Mouse (Mus musculus): ENCODE measurements around the gene Uchl4.
"Not testable (repeated sequence)": the region's sequence is repeated elsewhere in the genome, so short reads cannot be mapped to it uniquely, and the experiment has no call there.

Uchl4 gene

DNA sequence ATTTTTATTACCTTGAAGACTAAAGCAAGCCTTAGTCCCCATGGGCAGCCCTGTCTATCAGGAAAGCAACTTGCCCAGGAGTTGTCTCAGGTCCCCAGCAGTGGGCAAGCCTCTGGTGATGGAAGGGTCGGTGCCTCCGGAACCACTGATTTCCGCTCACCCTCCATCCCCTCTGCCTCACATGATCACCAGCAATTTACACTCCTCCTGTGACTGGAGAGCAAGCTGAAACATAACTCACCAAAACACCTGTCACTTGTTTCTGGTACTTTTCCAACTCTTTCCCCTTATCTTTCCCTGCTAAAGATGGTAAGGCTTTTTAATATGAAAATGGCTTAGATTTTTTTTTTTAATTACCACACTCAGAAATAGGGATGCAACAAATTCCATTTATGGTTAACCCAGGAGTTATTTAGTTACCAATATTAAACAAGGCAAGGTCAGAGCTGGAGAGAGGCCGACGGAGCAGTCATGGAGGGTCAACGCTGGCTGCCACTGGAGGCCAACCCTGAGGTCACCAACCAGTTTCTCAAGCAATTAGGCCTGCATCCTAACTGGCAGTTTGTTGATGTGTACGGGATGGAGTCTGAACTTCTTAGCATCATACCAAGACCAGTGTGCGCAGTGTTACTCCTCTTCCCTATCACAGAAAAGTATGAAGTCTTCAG, at the start of gene Uchl4:
Gene Uchl4, plus strand, starts transcription at position 434 of the 668 bp plus-strand sequence.
- no peak for DNase-seq (ENCODE audit: low spot score in 2 of 2)

DNA sequence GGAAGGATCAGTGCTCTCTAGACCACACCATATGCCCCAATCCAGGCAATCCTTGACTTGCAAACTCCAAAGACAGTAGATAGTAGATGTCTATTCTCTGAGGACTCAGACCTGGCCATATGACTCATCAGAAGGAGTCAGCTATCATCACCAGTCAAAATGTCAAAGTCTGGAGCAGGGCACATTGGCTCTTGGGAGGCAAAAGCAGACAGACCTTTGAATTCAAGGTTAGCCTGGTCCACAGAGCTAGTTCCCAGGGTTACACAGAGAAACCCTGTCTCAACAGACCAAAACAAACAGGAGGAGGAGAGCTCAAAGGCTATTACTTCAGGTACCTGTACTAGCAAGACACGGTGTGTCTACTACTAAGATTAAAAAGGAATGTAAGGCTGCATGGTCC, 41.1 kb upstream of the Uchl4 start:
- DNase-seq (ENCODE audit: low spot score in 2 of 2) = no peak

DNA sequence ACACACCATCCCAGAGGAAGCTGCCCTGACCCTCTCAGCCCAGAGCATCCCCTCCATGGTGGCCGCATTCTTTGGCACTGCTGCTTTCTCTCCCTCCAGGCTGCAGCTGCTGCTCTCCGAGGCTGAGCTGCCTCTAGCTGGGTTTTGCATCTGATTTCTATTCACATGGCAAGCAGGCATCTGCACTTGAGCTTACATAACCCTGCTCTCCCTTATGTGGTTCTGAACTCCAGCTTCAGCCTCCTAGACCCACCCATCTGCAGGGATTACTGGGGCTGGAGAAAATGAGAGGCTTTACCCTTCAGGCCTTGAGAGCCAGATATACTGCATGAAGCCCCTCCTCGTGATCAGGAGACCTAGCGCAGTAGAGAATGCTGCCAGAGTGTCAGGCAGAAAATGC, 39.4 kb upstream of the Uchl4 start:
- no peak for DNase-seq (ENCODE audit: low spot score in 2 of 2)

DNA sequence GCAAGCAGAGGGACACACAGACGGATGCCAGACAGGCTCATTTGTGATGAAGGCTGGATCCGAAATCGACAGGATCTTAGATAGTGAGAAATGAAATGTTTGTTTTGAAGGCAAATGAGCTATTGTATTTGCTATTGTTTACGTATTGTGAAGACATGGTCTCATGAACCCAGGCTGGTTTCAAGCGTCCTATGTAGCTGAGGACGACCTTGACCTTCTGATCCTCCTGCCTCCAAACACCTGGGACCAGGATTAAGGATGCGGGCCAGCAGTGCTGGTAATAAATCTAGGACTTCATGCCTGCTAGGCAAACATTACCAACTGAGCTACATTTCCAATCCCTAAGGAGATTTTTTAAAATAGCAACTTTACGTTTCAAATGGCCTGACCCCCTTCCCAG, 37.5 kb upstream of the Uchl4 start:
- DNase-seq (ENCODE audit: low spot score in 2 of 2) = no peak

DNA sequence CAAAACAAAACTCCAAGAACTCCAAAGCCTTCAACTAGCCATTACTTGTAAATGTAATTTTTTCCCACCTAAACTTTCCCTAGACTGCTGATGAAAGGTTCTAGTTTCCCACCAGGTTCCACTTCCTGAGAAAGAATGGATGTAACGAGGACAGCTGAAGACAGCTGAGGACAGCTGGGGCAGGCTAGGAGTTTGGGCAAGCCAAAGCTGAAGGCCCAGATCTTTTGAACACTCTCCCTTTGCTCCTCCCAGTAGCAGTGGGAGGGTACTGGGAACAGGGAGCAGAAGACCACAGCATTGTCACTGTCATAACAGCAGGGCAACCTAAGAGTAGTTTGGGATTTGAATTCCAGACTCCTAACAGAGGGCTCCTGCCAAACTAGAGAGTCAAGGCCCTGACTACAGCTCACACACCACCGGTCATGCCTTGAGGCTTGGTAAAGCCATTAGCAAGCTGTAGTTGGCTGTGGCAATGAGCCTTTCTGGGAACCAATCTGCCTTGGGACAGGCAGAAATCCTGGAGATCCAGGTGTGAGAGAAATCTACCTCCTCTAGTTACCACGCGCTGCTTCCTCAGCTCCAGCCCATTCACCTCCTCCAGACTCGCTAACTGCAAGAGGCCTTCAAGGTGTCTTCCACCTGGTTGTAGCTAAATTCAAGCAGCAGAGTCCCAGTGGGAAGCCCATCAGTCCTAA, 36.8 kb upstream of the Uchl4 start:
- DNase-seq (ENCODE audit: low spot score in 2 of 2) = no peak

DNA sequence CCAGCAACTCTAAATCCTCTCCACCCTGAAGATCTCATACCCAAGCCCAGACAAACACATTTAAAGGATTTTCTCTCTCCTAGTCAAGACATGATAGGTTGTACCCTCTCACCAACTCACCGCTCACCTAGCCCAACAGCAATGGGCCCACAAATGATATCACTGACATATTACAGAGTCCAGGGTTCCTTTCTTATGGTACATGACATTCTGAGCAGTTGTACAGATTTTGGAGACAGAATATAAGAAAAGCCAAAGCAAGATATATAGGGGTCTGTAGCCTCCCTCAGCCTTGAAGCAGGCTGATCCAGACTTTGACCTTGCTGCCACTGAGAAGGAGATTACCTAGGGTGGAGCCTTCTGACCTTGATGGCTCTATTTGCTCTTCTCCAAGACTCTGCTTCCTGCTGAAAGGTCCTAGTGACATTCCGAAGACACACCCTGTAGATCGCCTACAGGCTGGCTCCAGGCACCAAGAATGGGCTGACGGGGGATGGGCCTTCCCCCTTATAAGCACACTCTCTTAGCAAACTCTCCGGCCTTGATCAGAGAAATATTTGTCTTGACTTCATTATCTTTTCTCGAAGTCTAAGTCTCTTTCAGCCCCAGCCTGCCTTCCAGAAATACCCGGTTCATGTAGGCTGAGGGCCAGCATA, 36.1 kb upstream of the Uchl4 start:
- not testable (repeated sequence) for DNase-seq (ENCODE audit: low spot score in 2 of 2)

DNA sequence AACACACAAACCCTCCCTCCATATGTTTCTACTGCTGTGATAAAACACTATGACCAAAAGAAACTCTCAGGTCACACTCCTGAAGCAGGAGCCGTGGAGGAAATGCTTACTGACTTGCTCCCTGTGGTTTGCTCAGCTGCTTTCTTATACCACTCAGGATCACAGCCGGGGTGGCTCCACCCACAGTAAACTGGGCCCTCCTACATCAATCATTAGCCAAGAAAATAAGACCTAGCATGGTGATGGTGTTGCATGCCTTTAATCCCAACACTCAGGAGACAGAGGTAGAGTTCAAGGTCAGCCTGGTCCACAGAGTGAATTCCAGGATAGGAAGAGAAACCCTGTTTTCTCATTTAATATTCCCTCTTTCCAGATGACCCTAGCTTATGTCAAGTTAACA, 35.1 kb upstream of the Uchl4 start:
- no peak for DNase-seq (ENCODE audit: low spot score in 2 of 2)

DNA sequence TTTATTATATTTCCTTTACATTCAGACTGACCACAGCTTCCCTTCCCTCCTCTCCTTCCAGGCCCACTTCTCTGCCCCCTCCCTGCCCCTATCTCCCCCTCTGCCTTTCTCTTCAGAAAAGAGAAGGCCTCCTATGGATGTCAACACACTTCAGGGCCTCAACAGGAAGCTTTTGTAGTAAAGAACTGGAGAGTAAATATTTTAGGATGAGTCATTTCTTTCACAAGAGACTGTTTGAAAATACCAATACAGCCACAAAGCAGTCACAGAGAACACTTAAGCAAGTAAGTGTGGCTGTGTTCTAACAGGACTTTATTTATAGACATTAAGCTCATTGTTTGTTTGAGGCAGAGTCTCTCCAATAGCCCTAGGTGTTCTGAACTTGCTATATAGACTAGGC, 32.7 kb upstream of the Uchl4 start:
- no peak for DNase-seq (ENCODE audit: low spot score in 2 of 2)

DNA sequence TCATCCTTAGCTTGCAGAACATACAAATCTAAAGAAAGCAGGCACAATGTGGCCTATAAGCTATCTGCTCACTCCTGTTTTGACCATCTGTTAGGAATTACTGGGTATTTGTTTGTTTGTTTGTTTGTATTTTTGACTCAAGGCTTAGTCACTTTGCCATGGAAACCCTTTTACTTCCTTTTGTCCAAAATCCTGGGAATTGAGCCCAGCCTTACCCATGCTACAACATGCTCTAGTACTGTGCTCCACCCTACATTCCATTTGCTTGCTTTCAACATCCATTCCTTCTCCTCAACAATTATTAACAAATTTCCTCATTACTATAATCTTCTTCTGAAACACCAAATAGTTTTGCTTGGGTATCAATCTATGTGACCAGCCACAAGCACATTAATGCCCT, 32.1 kb upstream of the Uchl4 start:
- DNase-seq (ENCODE audit: low spot score in 2 of 2) = no peak

DNA sequence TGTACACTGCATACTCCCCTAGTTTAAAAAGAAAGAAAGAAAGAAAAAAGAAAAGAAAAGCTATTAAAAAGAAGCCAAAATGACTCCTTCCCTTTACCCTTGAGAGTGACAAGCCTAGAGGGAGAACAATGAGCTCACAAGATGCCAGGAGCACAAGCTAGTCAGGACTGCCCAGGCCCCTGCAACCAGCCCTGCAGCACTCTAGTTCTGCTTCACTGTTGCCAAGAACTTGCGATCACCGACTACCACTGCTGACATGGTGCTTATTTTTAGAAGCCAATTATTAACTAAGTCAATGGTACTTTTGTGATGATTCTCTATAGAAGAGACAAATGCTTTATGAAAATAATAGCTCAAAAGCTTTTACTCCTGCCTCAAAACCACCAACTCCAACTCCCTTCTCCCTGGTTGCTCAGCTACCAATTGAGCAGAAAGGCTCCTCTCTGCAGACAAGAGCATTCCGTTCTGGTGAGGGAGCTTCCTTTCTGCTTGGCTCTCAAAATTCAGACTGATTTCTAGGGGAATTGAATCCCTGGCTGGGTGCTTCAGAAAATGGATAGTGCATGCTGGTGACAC, 27.4 kb upstream of the Uchl4 start:
- DNase-seq (ENCODE audit: low spot score in 2 of 2) = no peak

DNA sequence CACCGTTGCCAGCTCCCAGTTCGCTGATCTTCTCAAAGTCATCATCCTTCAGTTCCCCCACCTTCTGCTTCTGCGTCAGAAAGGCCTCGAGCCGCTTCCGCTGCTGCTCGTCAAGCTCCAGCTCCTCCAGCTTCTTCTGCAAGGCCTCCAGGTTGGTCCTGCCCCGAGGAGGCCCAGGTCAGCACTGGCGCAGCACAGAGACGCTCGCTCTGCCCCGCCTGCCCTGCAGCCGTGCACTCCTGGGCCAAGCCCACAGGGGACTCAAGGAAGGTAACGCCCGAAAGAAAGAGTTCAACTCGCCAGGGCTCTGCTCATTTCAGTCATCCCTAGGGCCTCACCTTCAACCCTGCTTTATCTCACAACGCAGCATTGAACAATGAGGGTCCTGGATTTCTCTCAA, 20.5 kb upstream of the Uchl4 start:
- no peak for DNase-seq (ENCODE audit: low spot score in 2 of 2)

DNA sequence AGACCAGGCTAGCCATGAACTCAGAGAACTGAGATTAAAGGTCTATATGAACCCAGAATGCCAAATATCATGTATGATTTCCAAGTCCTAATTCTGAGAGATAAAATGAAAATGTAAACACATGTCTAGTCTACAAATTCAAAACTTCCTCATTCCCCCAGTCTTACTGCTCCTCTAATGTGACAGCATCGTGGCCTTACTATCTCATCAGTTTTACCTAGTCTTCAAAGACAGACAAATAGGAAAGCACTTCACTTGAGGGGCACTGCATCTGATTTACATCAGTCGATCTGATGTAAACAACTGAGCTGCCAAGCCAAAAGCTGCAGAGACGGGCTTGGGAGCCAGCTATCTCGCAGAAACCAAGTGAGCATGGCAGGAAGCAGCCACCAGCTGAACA, 18.9 kb upstream of the Uchl4 start:
- no peak for DNase-seq (ENCODE audit: low spot score in 2 of 2)

DNA sequence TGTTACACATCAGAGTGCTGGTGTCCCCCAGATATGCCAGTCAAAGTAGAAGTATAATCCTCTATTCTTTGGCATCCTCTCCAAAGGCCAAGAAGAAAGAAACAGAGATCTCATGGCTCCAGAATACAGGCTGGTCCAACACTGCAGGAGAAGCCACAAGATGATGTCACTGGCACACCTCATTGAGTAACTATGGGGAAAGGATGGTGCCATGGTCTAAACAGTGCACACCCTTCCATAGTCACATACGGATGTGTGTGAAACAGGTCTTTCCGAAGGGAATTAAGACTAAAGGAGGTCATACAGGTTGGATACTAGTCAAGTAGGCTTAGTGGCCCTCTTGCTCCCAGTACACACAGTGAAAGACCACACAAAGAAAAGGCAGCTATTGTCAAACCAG, 18.4 kb upstream of the Uchl4 start:
- no peak for DNase-seq (ENCODE audit: low spot score in 2 of 2)

DNA sequence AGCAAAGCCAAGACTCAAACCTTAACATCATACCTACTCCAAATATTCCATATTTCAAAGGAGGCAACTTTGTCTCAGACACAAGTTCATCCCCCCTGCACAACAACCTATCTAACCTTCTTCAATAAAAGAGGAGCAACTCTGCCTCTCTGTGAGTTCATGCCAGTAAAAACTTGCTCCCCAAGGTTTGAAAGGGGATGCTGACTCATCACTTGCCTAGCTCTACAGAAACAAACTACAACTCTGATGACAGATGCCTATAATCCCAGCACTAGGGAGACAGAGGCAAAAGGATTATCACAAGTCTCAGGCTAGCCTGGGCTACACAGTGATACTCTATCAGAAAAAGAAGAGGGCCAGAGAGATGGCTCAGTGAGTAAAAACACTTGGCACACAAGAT, 17.1 kb upstream of the Uchl4 start:
- no peak for DNase-seq (ENCODE audit: low spot score in 2 of 2)

DNA sequence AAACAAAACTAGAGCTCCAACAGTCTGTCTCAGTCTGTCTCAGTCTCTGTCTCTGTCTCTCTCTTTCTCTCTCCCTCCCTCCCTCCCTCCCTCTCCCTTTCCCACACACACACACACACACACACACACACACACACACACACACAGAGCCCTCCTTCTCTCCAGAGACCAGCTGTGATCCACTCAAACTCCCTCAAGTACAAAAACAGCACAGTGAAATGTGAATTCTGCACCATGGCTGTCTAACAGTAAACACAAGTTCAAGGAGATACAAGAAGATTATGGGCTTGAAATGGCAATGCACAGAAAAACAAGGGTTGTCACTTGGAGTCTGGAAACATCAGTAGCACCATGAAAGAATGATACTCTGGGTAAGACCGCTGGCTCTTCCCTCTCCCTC, 15.7 kb upstream of the Uchl4 start:
- DNase-seq (ENCODE audit: low spot score in 2 of 2) = no peak

DNA sequence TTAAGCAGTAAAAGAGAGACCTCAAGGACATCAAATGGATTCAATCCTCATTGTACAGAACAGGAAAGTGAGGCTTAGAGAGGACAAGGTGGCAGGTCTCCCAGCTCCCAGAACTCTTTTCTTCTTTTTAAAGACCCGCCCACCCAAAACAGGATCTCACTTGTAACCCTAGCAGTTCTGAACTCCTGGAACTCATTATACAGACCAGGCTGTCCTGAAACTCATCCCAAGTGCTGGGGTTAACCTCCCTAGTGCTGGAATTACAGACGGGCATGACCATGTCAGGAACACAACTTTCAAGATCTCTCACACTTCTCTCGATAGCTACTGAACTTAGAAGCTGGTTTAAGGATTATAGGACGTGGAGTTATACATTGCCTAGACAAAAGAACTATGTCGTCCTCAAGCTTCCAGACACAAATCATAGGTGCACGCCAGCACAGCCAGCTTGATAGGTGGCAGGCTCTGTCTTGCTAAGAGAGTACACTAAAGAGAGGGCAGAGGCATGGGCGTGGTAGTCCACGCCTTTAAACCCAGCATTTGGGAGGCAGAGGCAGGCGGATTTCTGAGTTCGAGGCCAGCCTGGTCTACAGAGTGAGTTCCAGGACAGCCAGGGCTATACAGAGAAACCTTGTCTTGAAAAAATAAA, 15.1 kb upstream of the Uchl4 start:
- DNase-seq (ENCODE audit: low spot score in 2 of 2) = no peak

DNA sequence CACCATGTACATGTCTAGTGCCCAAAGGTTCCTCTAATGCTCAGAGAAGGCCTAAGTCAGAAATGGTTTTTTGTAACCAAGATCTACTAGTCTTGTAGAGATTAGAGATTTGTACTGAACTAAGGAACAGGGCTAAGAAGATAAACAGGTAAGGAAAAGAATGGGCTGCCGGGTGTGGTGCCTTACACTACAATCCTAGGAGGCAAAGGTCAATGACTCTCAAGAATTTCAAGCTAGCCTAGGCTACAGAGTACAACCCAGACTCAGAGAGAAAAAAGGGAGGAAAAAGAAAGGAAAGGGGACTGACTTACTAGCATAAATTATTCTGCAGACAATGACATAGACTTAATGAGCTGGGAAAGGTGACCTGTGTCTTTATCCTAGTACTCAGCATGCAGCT, 14.4 kb upstream of the Uchl4 start:
- DNase-seq (ENCODE audit: low spot score in 2 of 2) = no peak

DNA sequence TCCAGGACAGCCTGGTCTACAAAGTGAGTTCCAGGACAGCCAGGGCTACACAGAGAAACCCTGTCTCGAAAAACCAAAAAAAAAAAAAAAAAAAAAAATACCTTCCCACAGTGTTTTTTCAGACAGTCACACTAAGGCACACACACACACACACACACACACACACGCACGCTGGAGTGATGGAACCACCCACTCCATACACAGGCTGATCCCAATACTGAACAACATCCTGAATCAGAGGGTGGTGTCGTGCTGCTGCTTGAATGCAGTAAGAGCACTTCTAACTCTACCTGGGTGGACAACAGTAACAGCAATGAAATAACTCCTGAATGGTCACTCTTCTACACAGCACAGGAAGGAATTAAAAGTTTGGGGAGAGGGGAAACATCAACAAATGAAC, 13.5 kb upstream of the Uchl4 start:
- no peak for DNase-seq (ENCODE audit: low spot score in 2 of 2)

DNA sequence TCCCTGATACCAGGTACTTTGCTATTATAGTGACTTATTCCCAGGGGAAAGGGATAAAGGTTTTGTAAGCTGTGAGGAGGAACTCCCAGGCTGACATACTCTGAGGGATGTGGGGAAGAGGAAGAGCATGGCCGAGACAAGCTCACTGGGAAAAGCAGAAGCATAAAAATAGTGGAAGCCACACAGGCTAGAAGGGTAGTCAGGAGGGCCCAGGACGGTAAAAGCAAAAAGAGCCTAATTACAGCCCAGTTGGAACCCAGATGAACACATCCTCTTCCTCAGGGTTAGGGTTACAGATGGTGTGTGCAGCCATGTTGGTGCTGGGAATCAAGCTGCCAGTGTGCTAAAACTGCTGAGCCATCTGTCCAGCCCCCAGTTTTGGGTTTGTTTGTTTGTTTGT, 12.9 kb upstream of the Uchl4 start:
- DNase-seq (ENCODE audit: low spot score in 2 of 2) = no peak

DNA sequence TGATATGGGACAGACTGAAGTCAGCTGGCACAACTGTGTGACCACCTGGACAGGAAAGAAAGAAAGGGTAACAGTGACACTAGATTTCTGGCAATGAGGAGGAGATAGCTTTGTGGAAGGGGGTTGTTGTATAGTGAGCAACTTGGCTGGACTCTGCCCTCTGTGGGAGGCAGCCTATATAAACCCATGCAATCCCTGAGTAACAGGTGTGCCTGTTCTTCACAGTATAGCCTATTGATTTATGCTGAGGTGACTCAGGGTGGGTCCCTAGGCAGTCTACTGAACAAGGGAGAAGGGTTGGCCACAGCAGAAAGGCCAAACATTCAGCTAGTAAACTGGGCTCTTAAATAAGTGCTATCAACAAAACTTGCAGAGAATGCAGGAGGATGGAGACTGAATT, 9.2 kb upstream of the Uchl4 start:
- DNase-seq (ENCODE audit: low spot score in 2 of 2) = no peak

DNA sequence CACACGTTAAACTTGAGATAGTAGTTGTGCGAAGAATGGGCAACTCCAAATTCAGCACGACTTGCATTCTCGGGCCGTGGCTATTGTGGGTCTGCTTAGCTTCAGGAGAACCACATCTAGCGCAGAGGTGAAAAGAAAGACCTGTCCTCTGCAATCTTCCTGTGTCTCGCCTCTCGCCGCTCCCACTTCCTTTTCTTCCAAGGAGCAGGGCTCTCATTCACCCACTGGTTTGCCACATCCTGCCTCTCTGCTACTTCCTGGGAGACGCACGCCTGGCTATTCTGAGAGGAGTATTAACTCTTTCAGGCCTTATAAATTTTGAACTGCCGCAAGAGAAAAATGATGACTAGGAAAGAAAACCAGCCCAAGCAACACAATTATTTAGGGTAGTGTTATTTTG, 7.3 kb upstream of the Uchl4 start:
- no peak for DNase-seq (ENCODE audit: low spot score in 2 of 2)

DNA sequence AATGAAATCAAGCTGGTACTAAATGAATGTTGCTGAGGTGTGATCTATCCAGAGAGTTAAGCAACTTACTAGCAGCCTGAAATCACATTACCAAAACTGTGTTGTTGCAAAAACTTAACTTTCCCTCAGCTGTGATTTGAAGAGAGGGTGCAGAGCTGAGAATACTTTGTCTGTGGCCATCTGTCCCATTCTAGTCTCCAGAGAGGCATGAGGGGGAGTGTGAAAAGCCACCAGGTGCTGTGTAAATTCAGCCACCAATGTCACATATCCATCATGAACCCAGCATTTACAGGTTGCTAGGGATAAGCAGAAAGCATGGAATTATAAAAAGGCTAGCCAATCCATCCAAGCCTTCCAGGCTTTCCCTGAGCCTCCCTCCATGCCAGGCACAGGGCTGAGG, 6.0 kb upstream of the Uchl4 start:
- no peak for DNase-seq (ENCODE audit: low spot score in 2 of 2)

DNA sequence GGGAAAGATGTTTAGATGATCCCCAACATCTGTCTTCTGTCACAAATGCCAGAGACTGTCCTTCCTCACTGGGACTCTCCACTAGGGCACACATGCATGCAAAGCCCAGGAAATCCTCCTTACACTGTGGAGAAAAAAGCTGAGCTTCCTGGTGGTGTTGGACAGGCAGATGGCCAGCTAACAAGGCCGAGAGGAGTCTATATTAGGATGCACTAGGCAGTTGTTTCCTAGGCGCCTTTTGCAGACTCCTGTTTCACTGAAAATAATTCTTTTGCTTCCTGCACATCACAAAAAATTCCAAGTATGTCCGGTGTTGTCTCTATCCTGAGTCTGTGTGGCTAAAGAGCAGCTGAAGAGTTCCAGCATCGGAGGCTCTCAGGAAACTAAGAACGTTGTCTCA, 3.8 kb upstream of the Uchl4 start:
- DNase-seq (ENCODE audit: low spot score in 2 of 2) = no peak

Data from urinary bladder, postnatal 4 days (tissue).